Mouse (Mus musculus) embryo, embryonic 10 days (tissue): Measurements from ENCODE around the gene Casp14.

ENCODE experiments used
- DNase-seq: peaks from one replicate; pipeline ENCODE4 v3.0.0-alpha.2; 2015; ENCODE audit warnings: low spot score

The Casp14 gene

GRCm38 (mm10) chr10:78718056-78718455 lies at the start of gene Casp14:
Gene Casp14, minus strand, starts transcription at chr10:78718294.
- DNase-seq, result peak; percentile 6

DNA sequence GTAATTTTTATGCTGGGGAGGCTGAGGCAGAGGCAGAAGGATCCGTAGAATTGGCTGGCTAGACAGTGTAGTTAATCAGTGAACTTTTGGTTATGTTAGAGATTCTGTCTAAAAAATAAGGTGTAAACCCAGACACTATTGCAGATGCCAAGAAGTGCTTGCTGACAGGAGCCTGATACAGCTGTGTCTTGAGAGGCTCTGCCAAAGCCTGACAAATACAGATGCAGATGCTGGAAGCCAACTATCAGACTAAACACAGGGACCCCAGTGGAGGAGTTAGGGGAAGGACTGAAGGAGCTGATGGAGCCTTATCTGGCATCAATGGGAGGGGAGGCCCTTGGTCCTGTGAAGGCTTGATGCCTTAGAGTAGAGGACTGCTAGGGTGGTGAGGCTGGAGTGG lies 47.5 kb upstream of the Casp14 start:
- no peak for DNase-seq

GRCm38 (mm10) chr10:78756021-78756420 lies 37.9 kb upstream of the Casp14 start:
- peak; percentile 74 for DNase-seq

DNA sequence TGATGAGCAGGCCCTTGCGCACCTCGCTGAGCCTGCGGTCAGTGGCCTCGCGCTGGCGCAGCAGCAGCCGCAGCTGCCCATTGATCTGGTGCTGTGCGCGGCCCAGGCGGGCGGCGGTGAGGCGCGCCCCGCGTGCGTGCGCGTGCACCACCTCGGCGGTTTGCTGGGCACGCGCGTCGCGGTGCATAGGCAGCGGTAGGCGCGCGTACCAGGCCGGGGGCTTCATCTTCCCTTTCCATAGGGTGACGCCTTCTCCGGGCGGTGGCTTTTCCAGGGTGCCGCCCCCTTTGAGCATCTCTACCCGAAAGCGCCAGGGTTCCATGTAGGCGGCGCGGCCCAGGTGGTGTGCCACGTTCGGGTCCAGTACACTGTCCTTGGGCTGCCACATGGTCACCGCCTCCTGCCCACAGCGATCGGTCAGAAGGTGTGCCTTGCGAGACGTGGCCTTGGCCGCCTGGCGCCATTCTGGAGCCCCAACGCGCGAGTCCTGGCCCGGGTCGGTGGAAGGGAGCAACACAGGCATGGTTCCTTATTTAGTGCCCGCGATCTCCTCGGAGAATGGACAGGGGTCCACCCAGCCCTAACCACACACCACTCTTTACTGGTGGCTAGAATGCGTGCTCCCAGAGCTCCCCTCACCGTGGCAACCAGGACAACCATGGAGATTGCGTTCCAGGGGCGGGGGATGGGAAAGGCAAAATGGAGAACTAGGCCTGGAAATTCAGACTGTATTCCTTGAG lies 34.5 kb upstream of the Casp14 start, which contains the start of gene Ccdc105:
Gene Ccdc105, minus strand, starts transcription at position 614 of the 740 bp plus-strand sequence.
- DNase-seq, result peak; percentile 95

- DNase-seq, result no peak
Observed at GRCm38 (mm10) chr10:78748946-78749345, 30.9 kb upstream of the Casp14 start.

DNA sequence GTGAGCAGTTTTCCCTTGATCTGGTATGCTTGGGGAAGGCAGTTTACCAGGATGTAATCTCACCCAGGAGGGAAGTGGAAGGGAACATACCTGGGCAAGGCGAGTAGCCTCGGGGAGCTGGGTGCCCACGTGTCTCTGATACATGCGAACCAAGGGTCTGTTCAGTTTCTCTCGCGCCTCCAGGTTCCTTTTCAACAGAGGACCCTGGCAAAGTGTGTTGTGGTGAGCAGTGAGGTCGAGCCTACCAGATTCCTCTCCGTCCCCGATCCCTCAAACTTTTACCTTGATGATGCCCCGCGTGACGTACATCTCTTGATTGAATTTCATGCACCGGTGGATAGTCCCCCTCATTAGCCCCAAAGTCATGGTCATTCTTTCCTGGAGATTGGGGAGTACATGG lies 30.1 kb upstream of the Casp14 start:
- DNase-seq, result no peak

DNA sequence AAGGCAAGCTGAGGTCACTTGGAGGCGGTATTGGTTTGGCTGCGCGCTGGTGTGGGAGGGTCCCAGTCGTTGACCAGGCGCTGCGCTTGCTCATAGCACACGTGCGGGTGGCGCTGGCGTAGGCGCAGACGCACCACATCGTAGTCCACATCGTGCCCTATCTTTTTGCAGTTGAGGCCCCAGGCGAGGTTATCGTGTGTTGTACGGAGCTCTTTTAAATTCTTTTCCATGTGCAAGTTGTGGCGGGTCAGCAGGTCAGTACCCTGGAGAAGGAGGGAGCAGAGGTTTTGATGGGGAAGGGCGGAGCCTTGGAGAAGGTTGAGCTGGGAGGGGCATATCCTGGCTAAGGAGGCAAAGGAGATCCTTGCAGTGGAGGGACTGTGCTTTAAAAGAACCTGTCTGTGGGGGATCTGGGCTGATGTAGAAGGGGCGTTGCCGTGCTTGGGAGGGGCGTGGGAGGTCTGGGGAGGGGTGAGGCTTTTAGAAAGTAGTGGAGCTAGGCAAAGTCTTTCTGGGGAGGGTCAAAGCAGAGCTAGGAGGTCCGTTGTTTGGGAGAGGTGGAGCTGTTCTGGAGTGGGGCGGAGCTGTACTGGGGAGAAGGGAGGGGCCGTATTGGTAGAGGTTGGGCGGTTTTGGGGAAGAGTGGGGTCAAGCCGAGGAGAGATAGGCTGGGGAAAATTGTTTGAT lies 29.1 kb upstream of the Casp14 start:
- peak; percentile 81 for DNase-seq

DNA sequence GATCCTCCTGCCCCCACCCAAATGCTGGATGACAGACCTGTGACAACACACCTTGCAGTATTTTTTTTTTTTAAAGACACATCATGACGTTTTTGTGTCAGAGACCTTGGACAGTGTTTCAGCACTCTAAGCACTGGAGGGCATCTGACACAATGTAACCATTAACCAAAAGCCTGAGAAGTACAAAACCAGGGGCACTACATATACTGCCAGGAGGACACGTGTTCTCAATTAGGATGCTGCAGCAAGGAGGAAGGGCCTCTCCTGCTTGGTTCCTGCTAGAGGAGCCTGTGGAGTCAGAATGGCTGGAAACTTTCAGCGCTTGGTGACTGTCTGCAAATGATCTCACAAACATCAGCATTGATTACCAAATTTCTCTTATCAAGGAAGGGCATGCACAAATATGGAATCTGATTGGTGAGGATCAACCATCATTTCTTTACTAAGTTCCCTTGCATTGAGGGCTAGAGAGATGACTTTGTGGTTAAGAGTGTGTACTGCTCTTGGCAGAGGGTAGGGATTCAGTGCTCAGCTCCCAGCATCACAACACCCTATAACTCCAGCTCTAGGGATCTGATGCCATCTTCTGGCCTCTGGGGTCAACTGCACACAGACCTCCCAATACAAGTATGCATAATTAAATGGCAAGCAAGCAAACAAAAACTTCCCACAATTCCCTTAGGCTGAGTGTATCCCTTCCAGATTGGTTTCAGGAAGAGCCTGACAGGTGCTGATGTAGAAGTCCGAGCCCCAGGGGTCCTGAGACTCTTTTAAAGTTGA lies 27.5 kb upstream of the Casp14 start:
- DNase-seq, result peak; percentile 47

- no peak for DNase-seq
Observed at GRCm38 (mm10) chr10:78743721-78744120, 25.6 kb upstream of the Casp14 start.

GRCm38 (mm10) chr10:78739821-78740220 lies 21.7 kb upstream of the Casp14 start:
- no peak for DNase-seq

GRCm38 (mm10) chr10:78727876-78728275 lies 9.8 kb upstream of the Casp14 start:
- DNase-seq, result no peak

DNA sequence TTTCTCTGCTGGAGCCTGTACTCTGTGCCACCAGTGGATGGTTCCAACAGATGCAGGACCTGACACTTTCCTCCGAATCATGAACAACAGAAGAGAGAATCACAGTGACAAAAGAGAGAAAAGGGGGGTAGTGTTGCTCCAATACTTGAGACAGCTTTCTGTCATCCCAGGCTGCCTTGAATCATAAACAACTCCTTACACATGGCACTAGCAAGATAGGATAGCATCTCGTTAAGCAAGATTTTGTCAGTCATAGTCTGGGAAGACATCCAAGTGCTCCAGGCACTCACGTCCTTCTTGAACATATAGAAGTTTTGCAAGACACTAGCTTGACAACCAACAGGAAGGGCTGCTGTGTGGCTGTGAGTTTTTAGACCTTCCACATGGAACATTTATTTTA lies 8.9 kb upstream of the Casp14 start:
- DNase-seq, result no peak

DNA sequence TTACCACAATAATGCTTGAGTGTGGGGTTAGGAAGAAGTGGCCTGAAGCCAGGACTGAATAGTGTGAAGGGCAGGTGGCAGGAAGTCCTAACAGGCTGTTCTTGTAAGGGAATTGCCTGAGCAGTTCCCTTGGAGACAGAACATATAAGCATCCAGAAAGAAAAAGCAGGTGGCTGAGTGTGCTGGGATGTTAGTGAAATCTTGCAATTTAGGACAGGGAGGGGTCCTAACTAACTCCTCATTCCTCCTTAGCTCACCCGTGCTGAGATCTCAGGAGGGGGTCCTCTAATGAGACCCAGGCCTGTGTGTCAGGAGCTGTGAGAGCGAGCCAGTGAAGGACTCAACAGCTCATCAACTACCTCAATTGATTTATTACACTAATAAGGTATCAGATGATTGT lies 5.3 kb upstream of the Casp14 start:
- DNase-seq, result no peak

- no peak for DNase-seq
Observed at GRCm38 (mm10) chr10:78722654-78723053, 4.6 kb upstream of the Casp14 start.

DNA sequence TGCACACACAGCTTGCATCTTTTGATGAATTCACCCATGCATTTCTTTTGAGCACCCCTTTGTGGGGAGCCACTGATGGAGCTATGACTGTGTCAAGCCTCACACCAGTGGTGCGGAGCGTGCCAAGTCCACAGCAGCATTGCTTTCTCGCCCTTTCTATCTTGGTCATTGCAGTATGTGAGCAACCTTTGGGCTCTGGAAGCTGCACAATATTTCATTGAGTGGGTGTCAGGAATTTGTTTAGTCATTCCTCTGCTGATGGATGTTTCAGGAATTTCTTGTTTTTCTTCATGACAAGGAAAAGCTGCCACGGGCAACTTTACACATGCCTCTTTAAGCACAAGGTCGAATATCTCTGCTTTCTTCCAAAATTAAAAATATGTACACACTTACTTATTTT lies 3.9 kb upstream of the Casp14 start:
- no peak for DNase-seq

- no peak for DNase-seq
Observed at GRCm38 (mm10) chr10:78716231-78716630, 1.9 kb downstream of the Casp14 start.

- DNase-seq, result no peak
Observed at GRCm38 (mm10) chr10:78715156-78715555, 2.9 kb downstream of the Casp14 start.

DNA sequence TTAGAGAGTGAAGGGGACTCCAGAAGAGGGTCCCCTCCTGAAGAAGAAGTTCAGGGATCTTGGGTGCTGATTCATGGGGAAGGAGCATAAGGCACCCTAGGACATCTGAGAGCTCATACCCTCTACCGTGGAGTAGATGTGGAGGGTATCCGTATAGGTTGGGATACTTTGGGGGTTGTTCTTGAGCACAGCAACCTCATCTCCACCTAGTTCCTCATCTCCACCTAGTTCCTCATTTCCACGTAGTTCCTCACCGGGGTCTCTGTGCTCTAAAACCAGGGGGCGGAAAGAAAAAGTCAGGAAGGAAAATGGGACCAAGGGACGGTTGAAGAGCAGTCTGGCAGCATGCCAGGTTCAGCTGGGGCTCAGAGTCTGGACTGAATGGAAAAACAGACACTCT lies 4.0 kb downstream of the Casp14 start:
- DNase-seq, result no peak

DNA sequence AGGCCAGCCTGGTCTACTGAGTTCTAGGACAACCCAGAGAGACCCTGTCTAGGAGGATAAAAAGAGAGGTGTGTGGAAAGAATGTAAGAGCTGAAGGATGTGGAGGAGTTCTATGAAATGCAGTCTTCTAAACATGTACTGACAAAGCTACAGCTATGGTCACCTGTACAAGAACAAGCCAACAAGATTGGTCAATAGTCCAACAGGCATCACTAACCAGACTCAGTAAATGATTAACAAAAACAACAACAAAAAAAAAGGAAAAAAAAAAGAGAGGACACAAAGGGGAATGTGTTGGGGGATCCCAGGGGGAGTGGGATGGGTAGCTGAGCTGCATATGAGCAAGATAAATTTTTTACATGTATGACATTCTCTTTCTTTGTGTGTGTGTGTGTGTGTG lies 7.4 kb downstream of the Casp14 start:
- DNase-seq, result no peak

GRCm38 (mm10) chr10:78700881-78701280 lies 17.2 kb downstream of the Casp14 start:
- no peak for DNase-seq

GRCm38 (mm10) chr10:78689973-78690372 lies 28.1 kb downstream of the Casp14 start:
- DNase-seq, result no peak

- DNase-seq, result no peak
Observed at GRCm38 (mm10) chr10:78686995-78687577, 31.0 kb downstream of the Casp14 start.
